Mouse (Mus musculus) heart, postnatal 0 days (tissue): ENCODE data around the gene Elp5.

ENCODE experiments used
- CTCF ChIP-seq: IDR thresholded peaks from 2 replicates; pipeline ENCODE4 v1.5.1; 2016; ENCODE audit warnings: antibody characterized with exemption, control low read depth, low read depth
- EP300 ChIP-seq: IDR thresholded peaks from 2 replicates; pipeline ENCODE4 v1.6.1; 2016; ENCODE audit warnings: antibody characterized with exemption, low read depth

DNA sequence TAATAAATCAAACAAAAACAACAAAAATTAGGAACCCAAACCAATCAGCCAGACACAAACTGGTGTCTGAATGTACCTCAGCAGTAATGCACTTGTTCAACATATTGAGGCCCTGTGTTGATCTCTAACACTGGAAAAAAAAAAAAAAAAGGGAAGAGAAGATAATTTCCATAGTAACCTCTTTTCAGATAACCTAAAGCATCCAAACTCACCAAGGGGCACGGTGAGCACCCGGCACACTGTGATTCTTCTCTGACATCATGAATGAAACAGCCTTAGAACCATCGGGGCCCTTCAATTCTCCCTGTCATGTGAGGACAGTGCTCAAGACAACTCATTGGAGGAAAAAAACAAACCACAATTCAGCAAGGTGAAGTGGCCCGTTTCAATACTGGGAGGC, 52.6 kb downstream of the Elp5 start:
- TF ChIP-seq CTCF (no peak), EP300 (no peak)
